Mouse (Mus musculus): ENCODE data around the gene Gm8947.

The Gm8947 gene

DNA sequence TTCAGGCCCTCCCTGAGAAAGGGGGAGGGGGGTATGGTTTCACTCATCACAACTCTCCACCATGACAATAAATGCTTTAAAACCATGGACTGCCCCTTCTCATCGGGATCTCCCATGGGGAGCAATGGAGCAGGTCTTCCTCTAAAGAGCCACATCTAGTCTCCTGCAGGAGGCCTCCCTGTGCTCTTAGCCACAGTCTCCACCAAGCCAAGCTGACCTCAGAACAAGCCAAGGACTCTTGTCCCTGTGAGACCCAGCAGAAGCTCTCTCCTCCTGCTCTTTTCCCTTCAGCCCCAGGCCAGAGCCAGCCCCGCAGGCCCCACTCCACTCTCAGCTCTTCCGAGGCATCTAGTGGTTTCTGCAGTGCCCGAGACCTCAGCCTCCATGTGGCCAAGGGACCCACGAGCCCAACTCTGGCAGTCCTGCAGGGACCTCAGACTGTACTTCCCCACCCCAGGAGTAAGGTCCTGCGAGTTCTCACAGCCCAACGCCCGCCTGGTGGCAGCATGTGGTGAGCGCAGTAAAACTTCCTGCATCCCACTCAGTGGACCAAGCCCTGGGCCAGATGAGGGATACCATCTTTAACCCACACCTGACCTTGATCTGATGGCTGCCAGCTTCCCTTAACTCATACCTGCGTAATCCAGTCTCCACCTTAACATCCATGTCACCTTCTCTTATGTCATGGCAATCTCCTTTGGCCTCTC lies 30.5 kb downstream of the Gm8947 start:
- DNase-seq (ENCODE audit: extremely low spot score, low read depth, low spot score): no peak

DNA sequence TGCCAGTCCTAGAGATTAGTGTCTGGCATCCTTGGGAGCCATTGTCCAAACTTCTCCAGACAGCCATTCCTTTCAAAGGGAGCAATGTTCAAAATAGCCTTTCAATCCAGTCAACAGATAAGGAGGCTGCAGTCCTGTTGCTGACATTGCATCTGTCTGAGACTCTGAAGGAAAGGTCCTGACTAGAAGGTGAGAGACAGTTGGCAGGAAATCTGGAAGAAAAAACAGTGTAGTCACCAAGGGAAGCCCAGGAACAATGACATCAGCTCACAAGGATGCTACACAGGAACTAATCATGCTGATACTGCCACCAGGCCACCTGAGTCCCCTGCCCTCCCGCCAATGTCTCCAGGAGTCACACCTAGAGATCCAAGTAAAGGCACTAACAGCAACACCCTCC lies 31.2 kb downstream of the Gm8947 start:
- no peak for DNase-seq (ENCODE audit: extremely low spot score, low read depth, low spot score)

DNA sequence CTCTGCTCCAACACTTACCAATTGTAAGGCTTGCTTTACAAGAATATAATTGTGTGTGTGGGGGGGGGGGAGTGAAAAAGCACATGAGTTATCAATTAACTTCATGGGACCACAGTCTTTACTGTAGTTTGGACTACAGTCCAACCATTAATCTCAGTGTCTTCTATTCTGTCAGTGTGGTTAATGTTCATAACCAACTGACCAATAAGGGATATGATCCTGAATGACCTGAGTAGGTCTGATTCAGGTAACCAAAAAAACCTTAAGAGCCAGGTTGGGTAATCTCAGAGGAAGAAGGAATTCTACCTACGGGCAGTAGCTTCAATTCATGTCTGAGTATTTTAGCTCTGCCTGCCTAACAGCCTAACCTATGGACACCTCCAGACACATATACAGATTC lies 32.4 kb downstream of the Gm8947 start:
- DNase-seq (ENCODE audit: extremely low spot score, low read depth, low spot score): no peak

DNA sequence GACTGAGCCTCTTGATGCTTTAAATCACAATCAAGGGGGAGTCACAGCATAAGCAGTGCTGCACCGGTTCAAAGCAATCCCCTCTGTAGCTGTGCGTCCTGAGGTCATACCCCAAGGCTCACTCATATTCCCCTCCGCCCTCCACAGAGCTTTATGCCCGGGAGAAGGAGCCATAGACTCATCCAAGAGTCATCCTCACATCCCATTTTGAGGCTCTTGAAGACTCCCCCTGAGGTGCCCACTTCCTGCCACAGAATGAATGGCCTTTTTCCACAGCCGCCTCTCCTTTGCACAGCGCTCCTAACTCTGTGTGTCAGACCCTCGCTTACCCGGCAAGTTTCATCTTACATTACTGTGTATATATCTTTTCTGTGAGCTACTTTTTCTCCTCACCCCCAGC lies 35.3 kb downstream of the Gm8947 start:
- DNase-seq (ENCODE audit: extremely low spot score, low read depth, low spot score): no peak

DNA sequence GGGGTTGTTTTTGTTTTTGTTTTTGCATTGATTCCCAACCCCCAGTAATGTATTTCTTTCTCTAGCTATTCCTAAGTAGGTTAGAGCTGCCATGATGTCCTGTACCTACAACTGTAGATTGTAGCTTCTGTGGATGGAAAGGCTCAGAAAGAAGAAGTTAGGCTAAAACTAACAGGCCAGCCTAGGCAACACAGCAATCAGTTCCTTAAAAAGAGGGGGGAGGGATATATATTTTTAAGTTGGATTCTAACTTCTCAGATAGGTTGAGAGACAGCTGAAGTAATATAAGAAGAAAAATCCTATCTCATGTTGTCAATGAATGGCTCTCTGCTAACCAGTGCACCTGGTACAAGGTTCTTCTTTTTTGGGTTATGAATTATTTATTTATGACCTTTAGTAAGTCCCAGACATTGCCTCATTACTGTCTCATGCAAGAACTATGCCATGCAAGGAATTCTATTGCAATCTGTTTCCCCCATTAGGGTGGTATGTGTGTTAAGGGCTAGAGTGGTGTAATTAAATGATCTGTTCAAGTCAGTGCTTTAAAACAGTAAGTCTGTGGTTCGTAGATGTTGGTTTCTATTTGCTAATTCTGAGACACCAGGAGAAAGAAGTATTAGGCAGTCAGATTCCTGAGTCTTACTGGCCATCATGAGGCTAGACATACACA lies 36.3 kb downstream of the Gm8947 start:
- DNase-seq (ENCODE audit: extremely low spot score, low read depth, low spot score): no peak

DNA sequence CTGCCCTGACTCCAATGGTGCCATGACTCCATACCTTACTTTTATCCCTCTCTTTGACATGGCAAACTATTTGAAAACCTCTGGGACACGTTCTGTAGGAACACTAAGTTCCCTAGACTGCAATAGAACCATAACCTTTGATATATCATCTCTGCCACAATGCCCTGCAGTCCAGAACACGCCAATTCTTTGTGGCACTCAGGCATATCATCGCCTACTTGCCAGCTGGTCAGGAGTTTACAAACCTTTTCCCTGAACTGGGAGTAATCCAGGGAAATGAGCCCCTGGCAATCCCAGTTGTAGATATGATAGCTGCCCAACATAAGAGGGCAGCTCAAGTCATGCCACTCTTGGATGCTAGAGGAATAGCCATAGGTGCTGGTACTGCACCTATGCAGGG lies 40.2 kb downstream of the Gm8947 start:
- DNase-seq (ENCODE audit: extremely low spot score, low read depth, low spot score): no peak

DNA sequence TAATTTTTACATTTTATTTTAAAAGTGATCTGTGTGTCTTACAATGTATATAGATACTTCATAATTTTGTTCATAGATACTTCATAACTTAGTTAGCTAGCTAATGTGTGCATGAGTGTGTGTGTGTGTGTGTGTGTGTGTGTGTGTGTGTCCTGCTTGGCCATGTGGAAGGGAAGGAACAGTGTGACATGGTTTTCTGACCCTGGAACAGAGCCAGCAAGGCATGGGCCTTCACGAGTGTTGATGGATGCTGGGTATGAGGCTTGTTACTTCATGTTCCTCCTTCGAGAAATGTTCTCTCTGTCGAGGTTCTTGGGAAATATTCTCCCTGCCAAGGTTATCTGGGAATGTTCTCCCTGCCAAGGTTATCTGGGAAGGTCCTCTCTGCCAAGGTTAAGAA lies 41.6 kb downstream of the Gm8947 start:
- no peak for DNase-seq (ENCODE audit: extremely low spot score, low read depth, low spot score)

DNA sequence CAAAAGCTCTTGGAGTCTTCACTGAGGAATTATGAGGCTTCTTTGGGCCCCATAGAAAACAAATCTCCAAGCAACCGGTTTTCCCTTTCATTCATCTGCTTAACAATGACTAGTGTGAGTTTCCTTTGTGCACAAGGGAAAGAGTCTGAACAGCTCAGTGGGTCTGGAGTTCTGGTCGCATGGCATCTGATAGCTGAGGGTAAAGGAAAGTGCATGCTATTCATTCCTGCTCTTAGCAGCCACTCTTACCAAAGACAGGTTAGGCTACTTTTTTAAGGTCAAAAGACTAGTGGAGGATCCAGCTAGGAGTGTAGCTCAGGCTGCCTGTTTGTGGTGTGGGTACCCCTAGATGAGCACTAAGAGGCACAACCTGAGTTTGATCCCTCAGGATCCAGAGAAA lies 43.4 kb downstream of the Gm8947 start:
- DNase-seq (ENCODE audit: extremely low spot score, low read depth, low spot score): no peak

DNA sequence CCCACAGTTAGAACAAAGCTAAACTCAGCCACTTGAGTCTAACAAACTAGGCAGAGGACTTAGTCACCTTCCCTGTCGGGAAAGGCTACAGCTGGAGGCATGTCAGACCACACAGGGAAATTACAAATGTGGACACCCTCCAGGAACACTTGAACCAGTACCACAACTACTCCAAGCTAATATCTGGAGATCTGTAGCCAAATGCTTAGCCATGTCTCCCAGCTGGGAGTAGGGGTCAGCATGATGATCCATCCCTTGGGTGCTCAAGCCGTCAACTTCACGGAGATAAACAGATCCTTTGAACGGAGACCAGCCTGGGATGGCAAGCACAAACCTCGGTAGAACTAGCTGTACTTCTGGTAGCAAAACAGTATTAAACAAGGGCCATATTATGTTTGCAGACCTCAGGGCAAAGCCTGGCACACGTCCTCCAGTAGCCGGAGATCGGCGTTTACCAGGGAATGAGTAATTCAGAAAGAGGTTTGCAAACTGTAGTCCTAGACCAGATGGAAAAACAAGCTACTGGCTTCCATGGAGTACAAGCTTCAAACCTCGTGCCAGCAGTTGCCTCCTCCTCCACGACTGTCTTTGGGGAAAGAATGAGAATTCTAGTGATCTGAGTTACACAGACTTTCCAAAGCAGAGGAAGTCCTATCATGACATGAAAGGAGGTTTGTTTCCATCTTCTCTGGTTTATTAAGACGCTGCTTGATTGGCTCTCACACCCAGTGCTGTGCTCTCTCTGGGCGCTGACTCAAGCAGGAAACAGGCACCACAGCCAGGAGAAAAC lies 44.2 kb downstream of the Gm8947 start:
- no peak for DNase-seq (ENCODE audit: extremely low spot score, low read depth, low spot score)

DNA sequence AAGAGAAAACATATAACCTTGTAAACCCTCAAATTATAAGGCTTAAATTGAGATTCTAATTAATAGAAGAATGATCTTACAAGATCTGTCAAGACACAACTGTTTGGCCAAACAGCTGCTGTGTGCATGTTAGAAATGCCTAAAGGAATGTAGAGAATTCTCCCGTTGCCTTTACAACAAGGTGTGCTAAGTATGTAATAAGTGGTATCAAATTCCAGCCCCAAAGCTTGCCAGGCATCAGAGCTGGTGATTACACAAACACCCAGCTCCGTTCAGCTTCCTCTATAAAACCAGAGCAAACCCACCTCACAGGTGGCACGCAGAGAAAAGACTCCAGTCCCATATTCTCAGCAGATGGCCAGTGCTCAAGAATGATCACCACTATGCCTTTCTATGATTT lies 45.6 kb downstream of the Gm8947 start:
- no peak for DNase-seq (ENCODE audit: extremely low spot score, low read depth, low spot score)

DNA sequence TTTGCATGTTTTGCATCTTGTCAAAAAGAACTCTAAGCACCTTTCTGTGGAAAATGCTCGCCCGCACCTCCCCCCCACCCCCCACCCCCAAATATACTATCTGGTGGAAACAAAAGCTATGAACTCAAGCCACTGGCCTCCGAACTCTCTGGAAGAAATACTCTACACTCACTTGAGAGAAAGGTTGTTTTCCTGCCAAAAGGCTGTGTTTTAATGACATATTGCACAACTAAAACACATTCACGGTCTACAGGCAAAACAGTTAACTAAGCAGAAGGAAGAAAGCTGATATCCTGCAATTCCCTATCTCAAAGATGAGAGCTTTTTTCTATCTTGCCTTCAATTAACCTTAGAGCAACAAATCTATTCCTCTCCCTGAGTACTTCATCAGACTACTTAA lies 51.2 kb downstream of the Gm8947 start:
- no peak for DNase-seq (ENCODE audit: extremely low spot score, low read depth, low spot score)
